Mouse (Mus musculus): ENCODE results near the gene Skint6. TPM values are rescaled to one million over a fixed set of nuclear protein-coding genes. Genes with fewer than 3 reads are reported as not detected.
"Not testable (repeated sequence)": the region's sequence is repeated elsewhere in the genome, so short reads cannot be mapped to it uniquely, and the experiment has no call there.

Gene Skint6
- not detected for total RNA-seq (2021)
- long read RNA-seq, experiment 1 = 0 reads
- long read RNA-seq, experiment 2 = 0 reads

GRCm38 (mm10) chr4:113286873-113287272, at the start of gene Skint6:
Skint6 (minus strand) TSS chr4:113286973.
- Histone ChIP-seq H3K27ac (no peak within 1 kb of the TSS), H3K4me3 (no peak within 1 kb of the TSS)
- no peak for TF ChIP-seq CTCF (IDR thresholded peaks at IDR 0.05)
- intact Hi-C loops (cut with DNase I) = no loop called here
- DNase-seq = no peak

DNA sequence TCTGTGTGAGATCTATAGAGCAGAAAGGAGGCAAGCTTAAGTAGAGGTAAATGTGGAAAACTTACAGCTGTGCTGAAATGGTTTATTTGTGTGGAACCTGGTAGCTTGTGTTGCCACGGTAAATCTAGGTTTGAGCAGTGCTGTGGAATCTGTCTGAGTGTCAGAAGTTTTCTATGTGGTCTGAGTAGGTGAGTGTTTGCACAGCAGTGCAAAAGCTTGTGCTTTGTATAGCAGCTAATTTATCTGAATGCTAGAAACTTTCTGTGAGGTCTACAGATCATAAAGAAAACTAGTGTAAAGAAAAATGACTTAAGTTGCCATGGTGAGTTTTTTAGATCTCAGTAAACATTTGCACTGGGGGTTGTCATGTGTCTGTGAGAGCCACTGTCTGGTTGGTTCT, 34.1 kb upstream of the Skint6 start:
- DNase-seq = no peak
- H3K4me3 ChIP-seq = no peak overlapping the region
- no peak overlapping the region for H3K27ac ChIP-seq
- intact Hi-C loops (cut with DNase I) = no loop called here
- no peak for TF ChIP-seq CTCF (IDR thresholded peaks at IDR 0.05)

DNA sequence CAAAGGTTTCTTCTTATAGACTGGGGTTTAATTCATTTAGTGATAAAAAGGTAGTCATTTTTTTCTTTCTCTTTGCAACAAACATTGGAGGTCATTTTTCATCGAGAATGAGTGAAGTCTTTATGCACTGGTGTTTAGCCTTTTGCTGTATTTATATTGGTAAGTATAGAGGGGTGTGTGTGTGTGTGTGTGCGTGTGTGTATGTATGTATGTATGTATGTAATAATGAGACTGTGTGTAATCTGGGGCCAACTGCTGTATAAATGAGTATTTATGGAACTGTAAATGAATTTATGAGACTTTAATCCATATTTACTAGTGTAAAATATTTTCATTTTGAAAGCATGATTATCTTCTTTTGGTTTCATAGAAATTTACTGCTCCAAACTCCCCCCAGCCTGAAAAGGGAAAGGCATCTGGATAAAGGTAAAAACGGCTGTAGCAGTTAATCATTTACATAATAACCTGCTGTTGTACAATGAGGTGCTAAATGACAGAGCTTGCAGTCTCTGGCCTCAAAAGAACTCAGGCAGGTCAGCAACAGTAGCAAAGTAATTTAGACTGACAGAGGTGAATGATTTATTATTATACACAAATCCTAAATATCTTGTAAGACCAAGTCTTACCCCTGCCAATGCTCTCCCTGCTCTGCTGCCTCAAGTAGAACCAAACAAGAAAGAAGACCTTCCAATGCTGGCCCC, 15.2 kb upstream of the Skint6 start:
- intact Hi-C loops (cut with DNase I) = no loop called here
- TF ChIP-seq CTCF (IDR thresholded peaks at IDR 0.05) = no peak
- Histone ChIP-seq H3K4me3 (no peak overlapping the region), H3K27ac (no peak overlapping the region)
- no peak for DNase-seq

GRCm38 (mm10) chr4:113263363-113264060, 23.3 kb downstream of the Skint6 start:
- Histone ChIP-seq H3K4me3 (no peak overlapping the region), H3K27ac (no peak overlapping the region)
- TF ChIP-seq CTCF (IDR thresholded peaks at IDR 0.05) = no peak
- intact Hi-C loops (cut with DNase I) = no loop called here
- DNase-seq = no peak

DNA sequence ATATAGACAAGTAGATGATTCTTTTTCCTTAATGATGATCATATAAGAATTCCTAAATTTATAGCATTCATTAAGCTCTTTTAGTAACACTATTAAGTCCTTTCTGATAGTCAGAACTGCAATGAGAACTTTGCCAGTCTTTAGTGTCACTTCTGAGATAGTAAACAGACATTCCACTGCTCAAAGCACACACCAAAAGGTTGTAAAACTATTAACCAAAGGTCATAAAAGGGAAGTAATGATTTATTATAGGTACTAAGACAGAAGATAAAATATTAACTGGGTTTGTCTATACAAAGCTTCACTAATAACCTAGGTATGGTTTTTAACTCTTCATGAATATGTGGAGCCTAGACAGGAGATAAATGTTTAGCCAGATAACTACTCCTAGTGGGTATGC, 41.0 kb downstream of the Skint6 start:
- DNase-seq = no peak
- TF ChIP-seq CTCF (IDR thresholded peaks at IDR 0.05) = no peak
- intact Hi-C loops (cut with DNase I) = no loop called here
- Histone ChIP-seq H3K27ac (no peak overlapping the region), H3K4me3 (no peak overlapping the region)

DNA sequence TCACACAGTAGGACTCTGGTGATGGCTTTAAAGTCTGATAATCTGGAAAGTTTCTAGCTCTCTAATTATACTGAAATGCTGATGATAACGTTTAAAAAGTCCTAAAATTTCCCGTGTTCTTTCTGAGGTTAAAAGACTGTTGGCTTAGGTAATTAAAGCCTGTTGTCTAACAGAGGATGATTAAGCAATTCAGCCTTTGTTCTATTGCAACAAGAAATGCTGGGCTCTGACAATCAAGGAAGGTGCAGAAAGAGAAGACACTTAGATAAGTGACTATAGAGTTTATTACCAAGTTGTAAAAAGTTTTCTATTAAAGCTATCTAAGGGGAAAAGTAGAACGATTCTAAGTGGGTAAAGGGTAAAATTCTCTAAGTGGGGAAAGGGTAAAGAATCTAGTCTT, 219.2 kb downstream of the Skint6 start:
- intact Hi-C loops (cut with DNase I) = no loop called here
- Histone ChIP-seq H3K4me3 (no peak overlapping the region), H3K27ac (no peak overlapping the region)
- TF ChIP-seq CTCF (IDR thresholded peaks at IDR 0.05) = no peak
- no peak for DNase-seq

- H3K4me3 ChIP-seq; H3K27ac ChIP-seq; intact Hi-C loops (cut with DNase I); DNase-seq: not testable (repeated sequence)
These were observed 307.6 kb downstream of the Skint6 start for GRCm38 (mm10) chr4:112979160-112979559.

DNA sequence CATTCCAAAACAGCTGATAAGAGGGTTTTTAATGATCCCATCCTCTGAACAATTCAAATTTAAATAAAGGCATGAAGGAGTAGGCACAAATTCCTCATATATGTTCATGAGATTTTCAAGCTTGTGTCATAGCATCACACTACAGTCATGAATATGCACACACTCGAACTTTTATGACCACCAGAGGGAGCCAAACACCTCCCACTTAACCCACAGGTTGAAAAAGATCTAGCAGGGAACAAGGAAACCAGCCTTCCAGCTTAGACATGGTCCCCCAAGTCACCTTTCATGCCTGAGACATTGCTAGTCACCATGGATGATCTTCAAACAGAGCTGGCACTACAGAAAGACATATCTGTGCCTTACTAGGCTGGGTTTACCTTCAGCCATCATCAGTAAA, 496.1 kb downstream of the Skint6 start:
- Histone ChIP-seq H3K4me3 (no peak overlapping the region), H3K27ac (no peak overlapping the region)
- no peak for DNase-seq
- no peak for TF ChIP-seq CTCF (IDR thresholded peaks at IDR 0.05)
- intact Hi-C loops (cut with DNase I) = no loop called here

- no peak within 1 kb of the TSS for H3K27ac ChIP-seq
- TF ChIP-seq CTCF (IDR thresholded peaks at IDR 0.05) = no peak
- intact Hi-C loops (cut with DNase I) = no loop called here
- no peak within 1 kb of the TSS for H3K4me3 ChIP-seq
- DNase-seq = no peak
These were observed 512.0 kb downstream of the Skint6 start, which contains the start of gene Skint10 for GRCm38 (mm10) chr4:112774766-112775165. Skint10 (minus strand) TSS chr4:112774866.
